Mouse (Mus musculus) brain, adult 2 months (tissue): Measurements from ENCODE around the gene Slc10a4.
A peak's percentile ranks its signal among the peaks of the same experiment; 100 is the strongest.
"Not testable (repeated sequence)": the region's sequence is repeated elsewhere in the genome, so short reads cannot be mapped to it uniquely, and the experiment has no call there.

Source experiments
- DNase-seq: peaks from one replicate; pipeline ENCODE4 v3.0.0; 2011; ENCODE audit warnings: low read depth, low spot score

The Slc10a4 gene

DNA sequence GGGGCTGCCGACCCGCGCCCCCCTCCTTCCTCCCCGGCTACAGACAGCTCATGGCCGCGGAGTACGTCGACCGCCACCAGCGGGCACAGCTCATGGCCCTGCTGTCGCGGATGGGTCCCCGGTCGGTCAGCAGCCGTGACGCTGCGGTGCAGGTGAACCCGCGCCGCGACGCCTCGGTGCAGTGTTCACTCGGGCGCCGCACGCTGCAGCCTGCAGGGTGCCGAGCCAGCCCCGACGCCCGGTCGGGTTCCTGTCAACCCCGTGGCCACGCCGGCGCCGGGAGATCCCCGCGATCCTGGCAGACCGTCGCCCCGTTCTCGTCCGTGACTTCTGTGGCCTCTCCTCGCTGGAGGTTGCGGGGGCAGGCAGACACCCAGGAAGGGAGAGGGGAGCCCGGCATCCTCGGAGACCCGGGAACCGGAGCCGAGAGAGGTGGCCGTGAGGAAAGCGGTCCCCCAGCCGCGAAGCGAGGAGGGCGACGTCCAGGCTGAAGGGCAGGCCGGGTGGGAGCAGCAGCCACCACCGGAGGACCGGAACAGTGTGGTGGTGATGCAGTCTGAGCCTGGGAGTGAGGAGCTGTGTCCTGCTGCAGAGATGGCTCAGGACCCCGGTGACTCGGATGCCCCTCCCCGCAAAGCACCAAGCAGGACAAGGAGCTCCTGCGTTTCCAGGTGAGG lies 7.1 kb downstream of the Slc10a4 start:
- DNase-seq: not testable (repeated sequence)

GRCm38 (mm10) chr5:73014745-73015144 lies 8.1 kb downstream of the Slc10a4 start:
- DNase-seq: no peak

GRCm38 (mm10) chr5:73023801-73024200 lies 17.1 kb downstream of the Slc10a4 start:
- no peak for DNase-seq

DNA sequence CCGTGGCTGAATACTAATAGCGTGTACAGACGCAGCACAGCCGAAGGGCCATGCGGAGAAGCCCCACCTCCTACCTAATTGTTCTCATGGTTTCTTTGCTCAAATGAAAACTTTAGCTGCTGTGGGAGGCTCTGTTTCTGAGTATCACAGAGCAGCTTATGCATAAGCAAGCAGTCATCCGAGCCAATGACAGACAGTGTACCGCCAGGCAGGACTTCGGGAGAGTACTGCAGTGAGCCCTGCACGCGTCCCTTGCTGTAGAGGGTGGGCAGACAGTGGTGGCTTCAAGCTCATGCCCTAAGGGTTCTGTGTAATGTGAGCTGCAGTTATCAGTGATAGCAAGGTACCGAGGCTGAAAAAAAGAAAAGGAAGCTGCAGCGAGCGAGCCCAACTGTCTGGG lies 22.0 kb downstream of the Slc10a4 start:
- DNase-seq: no peak

DNA sequence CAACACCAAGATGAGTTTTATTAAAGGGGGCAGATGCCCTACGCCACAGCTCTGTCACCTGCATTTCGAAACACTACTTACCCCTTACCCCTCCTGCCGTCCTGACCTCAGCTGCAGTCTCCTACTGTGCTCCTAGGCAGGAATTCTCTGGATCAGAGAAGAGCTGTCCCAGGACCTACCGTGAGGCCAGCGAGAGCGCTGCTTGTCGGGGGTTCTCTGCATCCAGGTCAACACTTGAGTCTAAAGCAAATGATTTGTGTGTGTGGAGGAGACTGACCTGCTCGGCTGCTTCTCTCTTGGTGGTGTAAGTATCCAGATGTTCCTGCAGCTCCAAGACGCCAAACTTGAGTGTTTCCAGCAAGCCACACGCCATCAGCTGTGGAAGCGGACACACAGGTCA lies 25.8 kb downstream of the Slc10a4 start:
- no peak for DNase-seq

DNA sequence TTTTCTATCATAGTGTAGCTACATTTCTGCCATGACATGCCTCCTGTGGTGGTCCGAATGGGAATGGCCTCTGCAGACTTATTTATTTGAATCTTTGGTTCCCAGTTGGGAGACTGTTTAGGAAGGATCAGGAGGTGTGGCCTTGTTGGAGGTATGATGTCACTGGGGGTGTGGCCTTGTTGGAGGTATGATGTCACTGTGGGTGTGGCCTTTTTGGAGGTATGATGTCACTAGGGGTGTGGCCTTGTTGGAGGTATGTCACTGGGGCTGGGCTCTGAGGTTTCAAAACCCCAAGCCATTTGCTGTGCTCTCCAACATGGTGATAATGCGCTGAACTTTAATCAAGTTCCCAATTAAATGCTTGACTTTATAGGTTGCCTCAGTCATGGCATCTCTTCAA lies 37.4 kb downstream of the Slc10a4 start:
- no peak for DNase-seq

DNA sequence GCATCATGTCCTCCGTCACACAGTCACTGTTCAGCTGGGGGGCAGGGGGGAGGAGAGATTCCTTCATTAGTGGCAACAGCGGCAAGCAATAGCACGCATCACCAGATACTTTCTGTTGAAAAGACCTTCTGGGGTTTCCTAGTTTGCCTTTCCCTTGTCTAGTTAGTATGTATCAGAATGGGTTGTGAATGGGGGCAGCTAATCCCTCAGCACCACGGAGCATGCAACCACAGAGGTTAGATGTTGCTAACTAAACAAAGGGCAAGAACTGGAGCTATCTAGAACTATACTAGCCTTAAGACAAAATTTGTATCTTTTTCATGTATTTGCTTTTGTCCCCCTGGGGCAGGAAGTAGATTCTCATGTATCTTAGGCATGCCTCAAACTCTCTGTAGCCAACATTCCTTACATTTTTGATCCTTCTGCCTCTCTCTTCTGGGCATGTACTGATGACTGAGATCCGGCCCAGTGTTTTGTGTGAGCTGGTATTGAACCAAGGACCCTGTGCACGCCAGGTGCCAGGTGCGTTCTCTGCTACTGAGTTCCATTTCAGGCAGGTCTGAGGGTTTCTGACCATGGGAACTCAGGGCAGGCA lies 41.1 kb downstream of the Slc10a4 start:
- DNase-seq: no peak

- no peak for DNase-seq
These were observed 47.2 kb downstream of the Slc10a4 start for GRCm38 (mm10) chr5:73053933-73054332.

DNA sequence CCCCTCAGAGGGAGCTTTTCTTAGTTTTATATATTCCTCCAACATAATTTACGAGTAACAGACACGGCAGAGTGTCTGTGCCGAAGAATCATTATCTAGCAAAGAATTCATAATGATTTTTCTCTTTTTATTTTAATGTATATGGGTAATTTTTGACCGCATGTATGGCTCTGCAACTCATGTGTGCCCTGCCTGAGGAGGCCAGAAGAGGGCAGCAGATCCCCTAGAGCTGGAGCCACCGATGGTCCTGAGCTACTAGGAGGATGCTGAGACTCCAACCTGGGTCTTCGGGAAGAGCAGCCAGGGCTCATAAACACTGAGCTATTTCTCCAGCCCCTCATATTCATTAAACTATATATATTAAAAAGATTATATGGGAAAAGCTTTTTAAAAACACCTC lies 49.8 kb downstream of the Slc10a4 start:
- DNase-seq: no peak

GRCm38 (mm10) chr5:73056937-73057336 lies 50.3 kb downstream of the Slc10a4 start:
- no peak for DNase-seq

- peak; percentile 75 for DNase-seq
These were observed 54.9 kb downstream of the Slc10a4 start for GRCm38 (mm10) chr5:73061506-73062155.
